Mouse (Mus musculus) MEL (cell line): Measurements from ENCODE around the gene Nrsn2. TPM values are rescaled to one million over a fixed set of nuclear protein-coding genes. Genes with fewer than 3 reads are reported as not detected.

Source experiments
- DNase-seq: peaks from one replicate; pipeline ENCODE4 v3.0.0; 2011; ENCODE audit warnings: low read depth, low spot score
- H3K27ac ChIP-seq: 2 replicates; pipeline ENCODE4 v1.5.1; 2012; ENCODE audit warnings: low read depth, mild to moderate bottlenecking, control low read depth, low read length, moderate library complexity; ENCODE audit not compliant: control insufficient read depth
- H3K27me3 ChIP-seq, 2 experiments: fragments of 150-350 bp in 1 of 2; sonication (generic) in 1 of 2; 2 replicates each; pipeline ENCODE4 v1.6.1; 2012; ENCODE audit warnings: low read length in 2 of 2, mild to moderate bottlenecking in 2 of 2, improper control_type of control experiment in 1 of 2, moderate library complexity in 1 of 2; ENCODE audit not compliant: insufficient read depth in 2 of 2, control insufficient read depth in 1 of 2
- H3K36me3 ChIP-seq, 2 experiments: 2 replicates each; pipeline ENCODE4 v1.6.1; 2012 to 2014; ENCODE audit warnings: low read length in 2 of 2, improper control_type of control experiment in 1 of 2, inconsistent platforms in 1 of 2, mild to moderate bottlenecking in 1 of 2; ENCODE audit not compliant: insufficient read depth in 2 of 2, control insufficient read depth in 1 of 2
- H3K4me1 ChIP-seq, 2 experiments: fragments of 150-350 bp in 1 of 2; sonication (generic) in 1 of 2; 2 replicates each; pipeline ENCODE4 v1.6.1; 2012; ENCODE audit warnings: low read length in 2 of 2, improper control_type of control experiment in 1 of 2, mild to moderate bottlenecking in 1 of 2; ENCODE audit not compliant: insufficient read depth in 2 of 2, control insufficient read depth in 1 of 2
- H3K4me3 ChIP-seq, 2 experiments: fragments of 150-350 bp in 1 of 2; sonication (generic) in 1 of 2; 2 replicates each; pipeline ENCODE4 v1.5.1; 2012; ENCODE audit warnings: low read depth in 2 of 2, low read length in 2 of 2, mild to moderate bottlenecking in 2 of 2, moderate library complexity in 2 of 2, control low read depth in 1 of 2, improper control_type of control experiment in 1 of 2; ENCODE audit not compliant: control insufficient read depth in 1 of 2, insufficient read depth in 1 of 2
- H3K79me2 ChIP-seq: 2 replicates; pipeline ENCODE4 v1.6.1; 2012; ENCODE audit warnings: mild to moderate bottlenecking, low read length, moderate library complexity; ENCODE audit not compliant: control insufficient read depth, poor library complexity, insufficient read depth
- H3K9ac ChIP-seq: 2 replicates; pipeline ENCODE4 v1.6.1; 2012; ENCODE audit warnings: low read depth, mild to moderate bottlenecking, control low read depth, low read length, moderate library complexity; ENCODE audit not compliant: control insufficient read depth, poor library complexity, severe bottlenecking
- H3K9me3 ChIP-seq: fragments of 150-350 bp; sonication (generic); replicated peaks from 2 replicates; pipeline ENCODE4 v1.6.1; 2012; ENCODE audit warnings: mild to moderate bottlenecking, low read length, improper control_type of control experiment, moderate library complexity; ENCODE audit not compliant: insufficient read depth
- CHD2 ChIP-seq: IDR thresholded peaks from 2 replicates; pipeline ENCODE4 v1.6.1; 2011; ENCODE audit warnings: low read length, improper control_type of control experiment
- CTCF ChIP-seq, 3 experiments: IDR thresholded peaks in 2 of 3; conservative IDR thresholded peaks in 1 of 3; 2 replicates each; pipeline ENCODE4 v1.5.1; 2011 to 2012; ENCODE audit warnings: low read length in 3 of 3, low read depth in 2 of 3, mild to moderate bottlenecking in 2 of 3, improper control_type of control experiment in 1 of 3, inconsistent platforms in 1 of 3, mixed read lengths in 1 of 3, moderate library complexity in 1 of 3; ENCODE audit not compliant: control insufficient read depth in 1 of 3, insufficient read depth in 1 of 3, poor library complexity in 1 of 3, severe bottlenecking in 1 of 3
- E2F4 ChIP-seq: IDR thresholded peaks from 2 replicates; pipeline ENCODE4 v1.6.1; 2011; ENCODE audit warnings: low read depth, low read length, improper control_type of control experiment, borderline replicate concordance
- ELF1 ChIP-seq: IDR thresholded peaks from 2 replicates; pipeline ENCODE4 v1.6.1; 2014; ENCODE audit warnings: low read depth, mild to moderate bottlenecking, inconsistent platforms, low read length, improper control_type of control experiment, moderate library complexity
- EP300 ChIP-seq, 2 experiments: IDR thresholded peaks; 2 replicates each; pipeline ENCODE4 v1.6.1; 2011; ENCODE audit warnings: improper control_type of control experiment in 2 of 2, low read length in 2 of 2, low read depth in 1 of 2, mild to moderate bottlenecking in 1 of 2
- ETS1 ChIP-seq: IDR thresholded peaks from 2 replicates; pipeline ENCODE4 v1.6.1; 2012; ENCODE audit warnings: low read depth, mild to moderate bottlenecking, inconsistent platforms, low read length, improper control_type of control experiment, moderate library complexity
- GABPA ChIP-seq: IDR thresholded peaks from 2 replicates; pipeline ENCODE4 v1.6.1; 2012; ENCODE audit warnings: low read depth, mild to moderate bottlenecking, inconsistent platforms, low read length, improper control_type of control experiment, moderate library complexity
- GATA1 ChIP-seq: IDR thresholded peaks from 2 replicates; pipeline ENCODE4 v1.6.1; 2011; ENCODE audit warnings: low read depth, low read length, improper control_type of control experiment
- MAX ChIP-seq: IDR thresholded peaks from 2 replicates; pipeline ENCODE4 v1.6.1; 2011; ENCODE audit warnings: low read length, improper control_type of control experiment
- MYB ChIP-seq: IDR thresholded peaks from 2 replicates; pipeline ENCODE4 v1.6.1; 2011; ENCODE audit warnings: mild to moderate bottlenecking, low read depth, low read length, improper control_type of control experiment
- NELFE ChIP-seq: IDR thresholded peaks from 2 replicates; pipeline ENCODE4 v1.6.1; 2011; ENCODE audit warnings: low read depth, low read length, improper control_type of control experiment
- NRF1 ChIP-seq: IDR thresholded peaks from 2 replicates; pipeline ENCODE4 v1.6.1; 2014; ENCODE audit warnings: low read depth, mild to moderate bottlenecking, inconsistent platforms, low read length, improper control_type of control experiment, moderate library complexity; ENCODE audit not compliant: poor library complexity, insufficient read depth, severe bottlenecking
- POLR2A ChIP-seq, 2 experiments: IDR thresholded peaks; 2 replicates each; pipeline ENCODE4 v1.6.1; 2011 to 2012; ENCODE audit warnings: low read length in 2 of 2, mild to moderate bottlenecking in 2 of 2, control low read depth in 1 of 2, improper control_type of control experiment in 1 of 2, low read depth in 1 of 2, moderate library complexity in 1 of 2; ENCODE audit not compliant: control insufficient read depth in 1 of 2, insufficient read depth in 1 of 2, poor library complexity in 1 of 2
- RAD21 ChIP-seq: IDR thresholded peaks from 2 replicates; pipeline ENCODE4 v1.6.1; 2011; ENCODE audit warnings: mild to moderate bottlenecking, low read depth, low read length, improper control_type of control experiment
- SIN3A ChIP-seq: IDR thresholded peaks from 2 replicates; pipeline ENCODE4 v1.6.1; 2012; ENCODE audit warnings: low read length, improper control_type of control experiment, inconsistent platforms
- SMC3 ChIP-seq: IDR thresholded peaks from 2 replicates; pipeline ENCODE4 v1.6.1; 2011; ENCODE audit warnings: low read depth, low read length, improper control_type of control experiment
- TAL1 ChIP-seq: IDR thresholded peaks from 2 replicates; pipeline ENCODE4 v1.6.1; 2012; ENCODE audit warnings: mild to moderate bottlenecking, inconsistent platforms, low read length, moderate library complexity, mixed read lengths
- USF2 ChIP-seq, 2 experiments: IDR thresholded peaks; 2 replicates each; pipeline ENCODE4 v1.6.1; 2011 to 2012; ENCODE audit warnings: improper control_type of control experiment in 2 of 2, low read length in 2 of 2, borderline replicate concordance in 1 of 2, inconsistent platforms in 1 of 2, low read depth in 1 of 2, mild to moderate bottlenecking in 1 of 2; ENCODE audit not compliant: insufficient read depth in 1 of 2
- ZC3H11A ChIP-seq: IDR thresholded peaks from 2 replicates; pipeline ENCODE4 v1.6.1; 2012; ENCODE audit warnings: low read depth, mild to moderate bottlenecking, inconsistent platforms, low read length, improper control_type of control experiment
- ZKSCAN1 ChIP-seq: IDR thresholded peaks from 2 replicates; pipeline ENCODE4 v1.6.1; 2012; ENCODE audit warnings: low read depth, mild to moderate bottlenecking, inconsistent platforms, low read length, improper control_type of control experiment, moderate library complexity
- ZNF384 ChIP-seq: IDR thresholded peaks from 2 replicates; pipeline ENCODE4 v1.6.1; 2012; ENCODE audit warnings: low read depth, mild to moderate bottlenecking, inconsistent platforms, low read length, improper control_type of control experiment
- polyA plus RNA-seq, 2 experiments: library from polyadenylated mRNA; stranded (reverse) in 1 of 2; unstranded in 1 of 2; fragments of >175 nt in 1 of 2; fragments of >200 nt in 1 of 2; gene quantifications; 2 replicates each; pipeline versions ENCODE4 v1.2.1 to v1.2.4; 2012; ENCODE audit warnings: low replicate concordance in 2 of 2, low read depth in 1 of 2; ENCODE audit not compliant: insufficient read length in 2 of 2, insufficient read depth in 1 of 2, missing spikeins in 1 of 2
- total RNA-seq: library from RNA; depleted of rRNA; stranded (reverse); fragments of 300-350 nt; gene quantifications from 2 replicates; pipeline ENCODE4 v1.2.3, GENCODE M21; 2012

Nrsn2 gene
- total and polyA plus RNA-seq, 3 experiments, result not detected

DNA sequence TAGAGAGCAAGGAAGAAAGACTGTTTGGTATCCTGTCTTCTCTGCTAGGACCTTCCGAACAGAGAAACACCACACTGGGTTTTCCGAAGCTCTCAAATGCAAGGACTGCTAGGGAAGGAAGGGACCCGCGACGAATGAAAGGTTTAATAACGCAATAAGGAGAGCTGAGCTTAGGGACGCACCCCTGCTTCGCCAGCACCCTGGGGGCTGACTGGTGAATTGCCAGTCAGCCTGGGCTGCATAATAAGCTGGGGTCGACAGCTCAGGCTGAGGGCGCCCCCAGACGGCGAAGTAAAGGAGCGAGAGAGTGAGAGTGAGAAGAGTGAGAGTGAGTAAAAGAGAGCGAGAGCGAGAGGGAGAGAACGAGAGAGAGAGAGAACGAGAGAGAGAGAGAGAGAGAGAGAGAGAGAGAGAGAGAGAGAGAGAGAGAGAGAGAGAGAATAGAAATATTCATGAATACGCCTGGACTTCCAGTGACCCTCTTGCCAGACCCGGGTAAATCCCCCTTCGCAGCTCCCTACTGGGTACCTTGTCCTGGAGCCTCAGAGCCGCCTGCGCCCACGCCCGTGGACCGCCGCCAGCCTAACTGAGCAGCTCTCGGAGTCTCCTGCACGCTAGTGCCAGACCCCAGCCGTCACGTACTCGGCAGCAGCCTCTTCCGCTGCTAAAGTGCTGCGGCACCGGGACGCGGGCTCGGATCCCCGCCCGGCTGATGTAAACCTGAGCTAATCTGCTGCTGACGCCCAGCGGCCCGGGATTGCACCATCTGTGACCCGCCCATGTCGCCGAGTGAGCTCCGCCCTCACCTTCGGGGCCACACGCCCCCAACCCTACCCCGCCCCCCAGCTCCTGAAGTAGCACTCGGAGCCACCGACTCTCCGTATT is 32.9 kb downstream of the Nrsn2 start, which contains the start of gene Trib3 (continued):
- TF ChIP-seq ZNF384, result peak; percentile 16; the same call in 1 of the 2 replicates
- no peak for TF ChIP-seq E2F4
- TF ChIP-seq CHD2, result no peak
- TF ChIP-seq USF2 (IDR thresholded peaks at IDR 0.05; ENCODE audit: borderline replicate concordance in 1 of 2, insufficient read depth in 1 of 2, low read depth in 1 of 2, low read length in 2 of 2), result no peak
- TF ChIP-seq RAD21, result peak; percentile 79
- TF ChIP-seq ZKSCAN1, result no peak
- TF ChIP-seq ELF1, result peak; percentile 37; the same call in 1 of the 2 replicates
- no peak for TF ChIP-seq TAL1
- TF ChIP-seq MYB, result no peak
- TF ChIP-seq NELFE, result peak; percentile 83
- peak; percentile 34 for TF ChIP-seq SIN3A
- no peak for TF ChIP-seq GABPA
- TF ChIP-seq ZC3H11A, result peak; percentile 50
- peak in 1 of 2 experiments; percentile 67; a peak in 1 of 4 replicates for TF ChIP-seq EP300 (IDR thresholded peaks at IDR 0.05; ENCODE audit: low read depth in 1 of 2, low read length in 2 of 2)
- TF ChIP-seq SMC3, result peak; percentile 67
- TF ChIP-seq MAX, result peak; percentile 14
- TF ChIP-seq CTCF (IDR thresholded peaks at IDR 0.05 in 2 of 3, conservative IDR thresholded peaks at IDR 0.05 in 1 of 3; ENCODE audit: control insufficient read depth in 1 of 3, insufficient read depth in 1 of 3, low read depth in 2 of 3, low read length in 3 of 3, poor library complexity in 1 of 3, severe bottlenecking in 1 of 3), result peak; percentile 58 to 89 (median 81)
- TF ChIP-seq NRF1, result 0 out of 2 replicates have a peak, but pooled peaks have one; percentile 14
- TF ChIP-seq GATA1, result no peak
- TF ChIP-seq ETS1, result peak; percentile 77

- peaks cover 11 to 42% of the 10 kb centered on the region in 2 experiments for H3K4me1 ChIP-seq
- H3K9ac ChIP-seq, result peak overlapping the region; percentile 19; the same call in 1 of the 2 replicates
- H3K27ac ChIP-seq, result no peak overlapping the region
- DNase-seq, result no peak
- H3K79me2 ChIP-seq, result peaks cover 34% of the 10 kb centered on the region
- H3K36me3 ChIP-seq, result peaks cover 21 to 36% of the 10 kb centered on the region in 2 experiments; a peak in 3 of 4 replicates
- H3K27me3 ChIP-seq, result no peaks in the 10 kb centered on the region
- TF ChIP-seq POLR2A (IDR thresholded peaks at IDR 0.05; ENCODE audit: control insufficient read depth in 1 of 2, insufficient read depth in 1 of 2, low read depth in 1 of 2, low read length in 2 of 2, poor library complexity in 1 of 2), result peak in 1 of 2 experiments; percentile 30; a peak in 1 of 4 replicates
- no peak for TF ChIP-seq ZNF384
- H3K9me3 ChIP-seq, result no peaks in the 10 kb centered on the region
- peak overlapping the region in 1 of 2 experiments; percentile 12; a peak in 2 of 4 replicates for H3K4me3 ChIP-seq
Observed at GRCm38 (mm10) chr2:152339631-152340179, 36.7 kb downstream of the Nrsn2 start.
